Mouse (Mus musculus): ENCODE data around the gene Cd300lg.

GRCm38 (mm10) chr11:102102485-102103258, 61.4 kb downstream of the Cd300lg start:
- TF ChIP-seq POLR2A (IDR thresholded peaks at IDR 0.05; ENCODE audit: insufficient read depth, low read length): no peak
- TF ChIP-seq CTCF (IDR thresholded peaks at IDR 0.05; ENCODE audit: low read depth, low read length): peak; percentile 73

Measured in ES-Bruce4 (cell line).